Mouse (Mus musculus): ENCODE data around the gene Vmn2r28.
"Not testable (repeated sequence)": the region's sequence is repeated elsewhere in the genome, so short reads cannot be mapped to it uniquely, and the experiment has no call there.

Vmn2r28 gene

GRCm38 (mm10) chr7:5493856-5494255, at the start of gene Vmn2r28:
Vmn2r28 (minus strand) TSS chr7:5493956.
- DNase-seq (ENCODE audit: low read depth, low spot score), result not testable (repeated sequence)

- peak; percentile 93 for DNase-seq (ENCODE audit: low read depth, low spot score)
Observed at GRCm38 (mm10) chr7:5540770-5541436, 47.1 kb upstream of the Vmn2r28 start.

DNA sequence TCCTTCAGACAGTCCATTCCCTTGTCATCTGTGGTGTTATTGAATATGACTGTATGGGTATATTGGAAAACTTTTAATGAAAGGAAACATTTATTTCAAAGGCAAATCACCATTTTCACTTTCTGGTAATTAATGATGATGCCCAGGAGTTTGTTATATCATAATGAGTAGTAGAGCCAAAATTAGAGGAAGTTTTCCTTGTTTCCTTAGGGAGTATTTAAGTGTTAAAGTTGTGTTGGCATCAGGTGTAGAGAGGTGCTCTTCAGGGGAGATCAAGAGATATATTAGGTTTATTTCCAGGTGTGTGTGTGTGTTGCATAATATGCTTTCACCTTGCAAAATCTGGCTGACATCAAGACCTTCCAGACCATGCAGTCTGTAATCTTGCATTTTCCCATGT, 37.1 kb downstream of the Vmn2r28 start, which contains the start of gene Vmn1r59:
Gene Vmn1r59, minus strand, starts transcription at position 101 of the 400 bp plus-strand sequence.
- DNase-seq (ENCODE audit: low read depth, low spot score), result no peak

DNA sequence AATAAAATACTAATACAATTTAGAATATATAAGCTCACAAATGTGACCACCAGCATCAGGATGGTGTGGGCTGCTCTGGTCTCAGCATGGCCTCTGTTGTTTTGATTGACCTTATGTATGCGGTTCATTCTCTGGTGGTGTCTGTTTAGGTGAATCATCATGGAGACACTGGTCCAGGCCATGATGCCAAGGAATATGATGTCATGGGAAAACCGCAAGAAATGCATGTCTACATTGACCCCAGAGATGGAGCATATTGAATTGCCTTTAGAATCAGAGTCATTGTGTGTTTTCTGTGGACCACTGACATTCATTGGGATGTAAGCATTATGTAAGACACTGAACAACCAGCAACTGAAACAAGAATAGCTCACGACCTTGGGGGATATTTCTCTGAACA, 39.7 kb downstream of the Vmn2r28 start:
- DNase-seq (ENCODE audit: low read depth, low spot score), result peak; percentile 60

GRCm38 (mm10) chr7:5448627-5449026, 45.1 kb downstream of the Vmn2r28 start:
- no peak for DNase-seq (ENCODE audit: low read depth, low spot score)
